Mouse (Mus musculus) myocyte (in vitro differentiated cells): ENCODE data around the gene Epn1. TPM values are rescaled to one million over a fixed set of nuclear protein-coding genes. Genes with fewer than 3 reads are reported as not detected.

ENCODE experiments used
- H3K27me3 ChIP-seq: one replicate; pipeline ENCODE4 v1.6.1; 2011; ENCODE audit not compliant: control insufficient read depth, insufficient read depth, insufficient read length
- H3K36me3 ChIP-seq: one replicate; pipeline ENCODE4 v1.6.1; 2011; ENCODE audit not compliant: control insufficient read depth, insufficient read depth
- H3K4me2 ChIP-seq: one replicate; pipeline ENCODE4 v1.6.1; 2011; ENCODE audit warnings: low read depth, control low read depth
- H3K4me3 ChIP-seq: one replicate; pipeline ENCODE4 v1.5.1; 2011; ENCODE audit warnings: mild to moderate bottlenecking, control low read depth, moderate library complexity
- H3K79me2 ChIP-seq: one replicate; pipeline ENCODE4 v1.6.1; 2011; ENCODE audit not compliant: control insufficient read depth, insufficient read depth
- H3ac ChIP-seq: one replicate; pipeline ENCODE4 v1.6.1; 2011; ENCODE audit not compliant: control insufficient read depth, insufficient read length
- CEBPB ChIP-seq: IDR thresholded peaks from 2 replicates; pipeline ENCODE4 v1.6.1; 2011; ENCODE audit warnings: mild to moderate bottlenecking, moderate library complexity; ENCODE audit not compliant: poor library complexity, insufficient read depth, severe bottlenecking
- E2F4 ChIP-seq: IDR thresholded peaks from one replicate; pipeline ENCODE4 v1.6.1; 2011; ENCODE audit warnings: mild to moderate bottlenecking, control low read depth, moderate library complexity; ENCODE audit not compliant: insufficient read depth
- MAX ChIP-seq: IDR thresholded peaks from one replicate; pipeline ENCODE4 v1.6.1; 2011; ENCODE audit warnings: low read depth, mild to moderate bottlenecking, control low read depth
- MYOD1 ChIP-seq, 3 experiments: IDR thresholded peaks; one replicate each; pipeline ENCODE4 v1.6.1; 2011; ENCODE audit warnings: control low read depth in 2 of 3, low read depth in 2 of 3, mild to moderate bottlenecking in 2 of 3, moderate library complexity in 1 of 3; ENCODE audit not compliant: insufficient read length in 2 of 3, control insufficient read depth in 1 of 3
- MYOG ChIP-seq, 3 experiments: IDR thresholded peaks; one replicate each; pipeline ENCODE4 v1.6.1; 2011; ENCODE audit warnings: control low read depth in 2 of 3, low read depth in 2 of 3, mild to moderate bottlenecking in 2 of 3; ENCODE audit not compliant: insufficient read length in 2 of 3, control insufficient read depth in 1 of 3, insufficient read depth in 1 of 3
- POLR2A ChIP-seq: IDR thresholded peaks from one replicate; pipeline ENCODE4 v1.6.1; 2011; ENCODE audit warnings: low read depth, mild to moderate bottlenecking, control low read depth, moderate library complexity; ENCODE audit not compliant: insufficient read length
- POLR2AphosphoS2 ChIP-seq: IDR thresholded peaks from one replicate; pipeline ENCODE4 v1.6.1; 2011; ENCODE audit warnings: low read depth, control low read depth; ENCODE audit not compliant: insufficient read length
- REST ChIP-seq: IDR thresholded peaks from one replicate; pipeline ENCODE4 v1.6.1; 2011; ENCODE audit warnings: mild to moderate bottlenecking, control low read depth, moderate library complexity; ENCODE audit not compliant: insufficient read depth, insufficient read length
- SRF ChIP-seq: IDR thresholded peaks from one replicate; pipeline ENCODE4 v1.6.1; 2011; ENCODE audit warnings: low read depth; ENCODE audit not compliant: control insufficient read depth, insufficient read length
- TCF12 ChIP-seq: IDR thresholded peaks from one replicate; pipeline ENCODE4 v1.6.1; 2011; ENCODE audit warnings: mild to moderate bottlenecking, control low read depth; ENCODE audit not compliant: poor library complexity, insufficient read depth, severe bottlenecking
- TCF3 ChIP-seq: IDR thresholded peaks from one replicate; pipeline ENCODE4 v1.6.1; 2011; ENCODE audit warnings: low read depth, control low read depth; ENCODE audit not compliant: insufficient read length
- USF1 ChIP-seq: IDR thresholded peaks from one replicate; pipeline ENCODE4 v1.6.1; 2011; ENCODE audit warnings: low read depth, mild to moderate bottlenecking, control low read depth, moderate library complexity
- polyA plus RNA-seq: library from polyadenylated mRNA; unstranded; fragments of >200 nt; fragmentation: generic; extraction: Trizol; gene quantifications from one replicate; pipeline ENCODE4 v1.2.1, GENCODE M21; 2012; ENCODE audit warnings: missing spikeins

The Epn1 gene
- polyA plus RNA-seq, 1 experiment = 118 TPM

DNA sequence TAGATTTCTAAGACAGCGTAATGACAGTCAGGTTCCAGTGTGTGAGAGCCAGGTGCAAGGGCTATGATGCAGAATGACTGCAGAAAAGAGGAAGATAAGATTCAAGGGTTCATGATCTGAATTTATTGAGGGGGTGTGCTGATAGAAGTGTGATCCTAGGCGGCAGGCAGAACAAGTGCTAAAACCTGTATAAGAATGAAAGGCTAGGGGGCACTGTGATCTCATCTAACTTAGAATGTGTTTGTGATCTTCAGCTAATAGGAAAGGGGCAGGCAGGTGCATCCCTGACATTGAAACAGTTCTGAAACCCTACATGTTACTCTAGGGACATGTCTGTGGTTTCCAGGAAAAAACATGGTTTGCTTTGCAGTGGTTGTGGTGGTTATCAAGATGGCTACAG is 33.9 kb upstream of the Epn1 start:
- Histone ChIP-seq H3ac (no peak overlapping the region), H3K36me3 (no peaks in the 10 kb centered on the region), H3K4me3 (no peak overlapping the region), H3K27me3 (no peaks in the 10 kb centered on the region), H3K4me2 (no peak overlapping the region), H3K79me2 (no peaks in the 10 kb centered on the region)
- no peak for TF ChIP-seq MYOD1 (IDR thresholded peaks at IDR 0.05; ENCODE audit: control insufficient read depth in 1 of 3, insufficient read length in 2 of 3, low read depth in 2 of 3)
- TF ChIP-seq E2F4 = no peak
- TF ChIP-seq POLR2AphosphoS2 = no peak
- TF ChIP-seq MAX = no peak
- no peak for TF ChIP-seq REST
- no peak for TF ChIP-seq MYOG (IDR thresholded peaks at IDR 0.05; ENCODE audit: control insufficient read depth in 1 of 3, insufficient read depth in 1 of 3, insufficient read length in 2 of 3, low read depth in 2 of 3)
- no peak for TF ChIP-seq SRF
- no peak for TF ChIP-seq CEBPB
- no peak for TF ChIP-seq TCF3
- no peak for TF ChIP-seq POLR2A
- no peak for TF ChIP-seq TCF12
- TF ChIP-seq USF1 = no peak

DNA sequence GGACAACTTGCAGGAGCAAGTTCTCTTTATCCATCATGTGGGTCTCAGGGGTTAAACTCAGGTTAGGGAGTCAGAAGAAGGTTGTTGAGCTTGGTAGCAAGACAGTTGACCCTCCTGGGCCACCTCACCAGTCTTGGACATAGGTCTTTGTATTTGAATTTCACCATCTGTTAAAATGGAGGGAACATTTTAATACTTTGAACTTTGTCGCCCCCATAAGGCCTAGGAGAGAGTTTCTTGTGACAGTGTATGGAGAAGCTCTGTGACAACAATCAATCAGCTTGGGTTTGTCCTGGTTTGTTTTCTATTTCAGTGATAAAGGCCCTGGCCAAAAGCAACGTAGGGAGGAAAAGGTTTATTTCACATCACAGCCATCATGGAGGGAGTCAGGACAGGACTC is 32.7 kb upstream of the Epn1 start:
- no peak for TF ChIP-seq POLR2A
- TF ChIP-seq POLR2AphosphoS2 = no peak
- TF ChIP-seq CEBPB = no peak
- TF ChIP-seq SRF = no peak
- H3K79me2 ChIP-seq = peaks cover 6% of the 10 kb centered on the region
- H3K27me3 ChIP-seq = no peaks in the 10 kb centered on the region
- H3K4me3 ChIP-seq = no peak overlapping the region
- H3K4me2 ChIP-seq = no peak overlapping the region
- H3K36me3 ChIP-seq = no peaks in the 10 kb centered on the region
- H3ac ChIP-seq = no peak overlapping the region

DNA sequence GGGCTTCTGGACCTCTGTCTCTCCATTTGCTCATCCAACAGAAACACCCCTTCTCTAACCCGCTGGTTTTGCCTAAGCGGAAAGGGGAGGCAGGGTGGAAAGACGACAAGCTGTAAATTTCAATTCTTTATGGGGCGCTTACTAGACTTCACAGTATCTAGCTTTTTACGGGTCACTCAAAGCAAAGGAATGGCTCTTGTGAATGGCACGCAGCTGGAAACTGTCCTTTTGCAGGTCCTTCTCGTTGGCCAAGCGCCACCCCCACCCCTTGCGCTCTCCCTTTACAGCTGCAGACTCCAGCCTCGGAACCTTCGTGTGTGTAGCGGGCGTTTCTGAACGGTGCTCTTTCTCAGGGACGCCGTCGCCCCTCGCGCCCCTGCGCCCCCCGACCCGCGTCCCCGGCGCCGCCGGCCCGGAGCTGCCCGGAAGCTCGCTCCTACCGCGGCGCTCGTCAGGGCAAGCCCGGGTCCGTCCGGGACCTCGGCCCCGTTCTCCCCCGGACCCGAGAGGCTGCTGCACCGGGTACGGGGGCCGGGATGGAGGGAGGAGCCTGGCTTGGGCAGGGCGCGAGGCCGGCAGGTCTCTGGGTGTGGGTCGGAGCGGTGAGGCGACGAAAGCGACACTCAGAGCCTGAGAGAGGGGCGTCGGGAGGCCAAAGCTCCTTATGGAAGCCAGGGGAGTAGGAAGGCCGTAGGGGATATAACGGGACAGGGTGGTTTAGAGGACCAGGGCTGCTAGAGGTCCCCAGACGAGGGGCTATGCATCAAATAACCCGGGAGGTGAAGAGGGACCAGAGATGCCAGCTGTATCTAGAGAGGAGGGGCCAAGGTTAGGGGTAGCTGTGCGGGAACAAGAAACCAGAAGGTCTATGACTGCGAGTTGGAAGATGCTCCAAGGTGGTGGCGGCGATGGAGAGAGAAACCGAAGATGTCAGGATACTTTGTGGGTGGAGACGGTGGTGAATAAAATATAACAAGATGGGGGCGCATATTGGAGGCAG is 28.5 kb upstream of the Epn1 start, which contains the start of gene Zfp580:
Zfp580 (plus strand) TSS at position 346 of the 1,000 bp plus-strand sequence.
- Histone ChIP-seq H3K4me2 (peak within 1 kb of the TSS; percentile 87), H3K79me2 (peaks cover 7% of the 10 kb centered on the region), H3ac (peak within 1 kb of the TSS; percentile 17), H3K27me3 (peaks cover 6% of the 10 kb centered on the region), H3K36me3 (no peaks in the 10 kb centered on the region), H3K4me3 (peak within 1 kb of the TSS; percentile 63)
- TF ChIP-seq POLR2A (peak; percentile 66), REST (no peak), MYOD1 (IDR thresholded peaks at IDR 0.05; ENCODE audit: control insufficient read depth in 1 of 3, insufficient read length in 2 of 3, low read depth in 2 of 3) (no peak), USF1 (no peak), POLR2AphosphoS2 (no peak)

DNA sequence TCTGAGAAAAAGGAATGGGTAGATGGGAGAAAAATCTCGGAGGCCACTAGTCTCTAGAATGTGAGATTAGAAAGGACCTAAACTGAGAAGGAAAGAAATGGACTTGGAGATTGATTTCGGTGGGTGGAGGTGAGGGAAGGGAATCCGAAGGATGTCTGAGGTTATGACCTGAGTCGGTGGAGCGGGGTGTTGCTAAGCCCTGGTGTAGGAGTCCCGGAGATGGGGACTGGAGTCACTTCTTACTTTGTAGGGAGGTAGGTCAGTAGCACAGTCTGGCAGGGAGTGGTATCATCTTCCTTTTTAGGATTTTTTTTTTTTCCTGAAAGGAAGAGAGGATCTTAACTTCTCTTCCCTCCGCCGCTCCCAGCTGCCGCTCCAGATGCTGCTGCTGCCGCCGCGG is 27.6 kb upstream of the Epn1 start:
- peak overlapping the region; percentile 63 for H3K4me3 ChIP-seq
- TF ChIP-seq TCF3 (no peak), MAX (no peak), REST (no peak), MYOG (IDR thresholded peaks at IDR 0.05; ENCODE audit: control insufficient read depth in 1 of 3, insufficient read depth in 1 of 3, insufficient read length in 2 of 3, low read depth in 2 of 3) (no peak), E2F4 (no peak), POLR2A (no peak), MYOD1 (IDR thresholded peaks at IDR 0.05; ENCODE audit: control insufficient read depth in 1 of 3, insufficient read length in 2 of 3, low read depth in 2 of 3) (no peak)
- peaks cover 13% of the 10 kb centered on the region for H3K27me3 ChIP-seq
- H3K79me2 ChIP-seq = peaks cover 7% of the 10 kb centered on the region
- H3K36me3 ChIP-seq = no peaks in the 10 kb centered on the region
- H3ac ChIP-seq = peak overlapping the region; percentile 17
- peak overlapping the region; percentile 86 for H3K4me2 ChIP-seq

DNA sequence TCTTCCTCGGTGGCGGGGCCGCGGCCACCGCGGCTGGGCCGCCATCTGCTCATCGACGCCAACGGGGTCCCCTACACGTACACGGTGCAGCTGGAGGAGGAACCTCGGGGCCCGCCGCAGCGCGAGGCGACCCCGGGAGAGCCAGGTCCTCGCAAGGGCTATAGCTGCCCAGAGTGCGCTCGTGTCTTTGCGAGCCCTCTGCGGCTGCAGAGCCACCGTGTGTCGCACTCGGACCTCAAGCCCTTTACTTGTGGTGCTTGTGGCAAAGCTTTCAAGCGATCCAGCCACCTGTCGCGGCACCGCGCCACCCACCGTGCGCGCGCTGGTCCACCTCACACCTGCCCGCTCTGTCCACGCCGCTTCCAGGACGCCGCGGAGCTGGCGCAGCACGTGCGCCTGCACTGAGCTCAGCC is 27.1 kb upstream of the Epn1 start:
- no peak for TF ChIP-seq MAX
- no peak for TF ChIP-seq REST
- no peak for TF ChIP-seq USF1
- no peak for TF ChIP-seq TCF3
- TF ChIP-seq MYOG (IDR thresholded peaks at IDR 0.05; ENCODE audit: control insufficient read depth in 1 of 3, insufficient read depth in 1 of 3, insufficient read length in 2 of 3, low read depth in 2 of 3) = no peak
- TF ChIP-seq E2F4 = no peak
- no peak for TF ChIP-seq MYOD1 (IDR thresholded peaks at IDR 0.05; ENCODE audit: control insufficient read depth in 1 of 3, insufficient read length in 2 of 3, low read depth in 2 of 3)
- TF ChIP-seq POLR2A = no peak
- TF ChIP-seq POLR2AphosphoS2 = peak; percentile 51
- Histone ChIP-seq H3K79me2 (peaks cover 7% of the 10 kb centered on the region), H3K27me3 (peaks cover 13% of the 10 kb centered on the region), H3K4me2 (no peak overlapping the region), H3ac (no peak overlapping the region), H3K36me3 (no peaks in the 10 kb centered on the region), H3K4me3 (no peak overlapping the region)
